Mouse (Mus musculus): ENCODE results near the gene Sema4f.

Gene Sema4f

DNA sequence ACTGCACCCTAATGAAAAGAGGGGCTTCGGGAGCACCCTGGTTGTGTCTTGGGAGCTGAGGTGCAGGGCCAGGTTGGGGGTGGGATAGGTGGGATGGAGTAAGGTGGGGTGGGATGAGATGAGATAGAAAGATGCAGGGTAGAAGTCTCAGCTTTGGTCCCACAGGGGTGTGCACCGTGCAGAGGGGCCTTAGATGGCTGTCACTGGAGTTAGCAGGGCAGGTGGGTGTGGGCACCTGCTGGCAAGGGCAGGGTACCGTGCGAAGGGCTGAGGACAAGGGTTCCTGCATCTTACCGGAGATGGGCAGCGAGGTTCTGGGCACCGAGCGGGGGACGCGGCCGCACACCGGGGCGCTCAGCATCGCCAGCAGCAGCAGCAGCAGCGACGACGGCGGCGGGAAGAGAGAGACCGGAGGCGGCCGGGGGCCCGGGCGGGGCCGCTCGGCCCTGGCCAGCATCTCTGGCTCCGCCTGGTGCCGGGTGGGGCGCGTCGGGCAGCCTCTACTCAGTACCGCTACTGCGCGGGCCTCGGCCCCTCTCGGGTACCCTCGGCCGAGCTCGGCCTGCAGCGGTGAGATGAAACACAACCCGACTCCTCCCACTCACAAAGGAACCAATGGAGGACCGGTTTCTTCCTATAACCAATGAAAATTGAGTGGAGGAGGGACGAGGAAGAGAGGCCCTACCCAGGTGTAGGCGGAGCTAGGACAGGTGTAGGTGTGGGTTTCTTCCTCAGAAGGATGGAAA, at the start of gene Sema4f:
TSS of gene Sema4f (minus strand) at position 603 of the 746 bp plus-strand sequence.
- peak; percentile 44 for DNase-seq (ENCODE audit: low read depth, low spot score)

DNA sequence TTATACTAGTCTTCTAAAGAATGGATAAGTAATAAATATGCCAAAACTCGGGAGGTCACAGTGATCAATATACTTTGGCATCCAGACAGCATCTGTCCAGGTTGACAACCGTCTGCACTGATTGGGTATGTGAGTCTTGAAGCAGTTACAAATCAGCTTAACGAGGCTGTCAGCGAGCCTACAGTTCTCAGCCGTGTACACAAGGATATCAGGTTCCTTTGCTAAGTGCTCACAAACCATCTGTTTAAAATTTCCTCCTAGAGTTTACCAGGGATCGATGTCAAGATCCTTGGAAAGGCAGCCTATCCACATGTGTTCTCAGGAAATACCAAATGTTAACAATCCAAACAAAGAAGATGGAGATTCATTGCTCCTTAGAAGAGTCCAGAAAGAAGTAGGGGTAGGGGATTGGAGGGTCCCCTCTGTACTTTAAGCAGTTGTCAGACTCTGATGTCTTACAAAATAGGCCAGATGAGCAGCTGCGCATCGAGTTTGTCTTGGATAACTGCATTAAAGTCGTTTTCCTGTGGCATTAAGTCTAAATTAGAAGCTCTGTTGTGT, 47.9 kb upstream of the Sema4f start:
- DNase-seq (ENCODE audit: low read depth, low spot score), result no peak

DNA sequence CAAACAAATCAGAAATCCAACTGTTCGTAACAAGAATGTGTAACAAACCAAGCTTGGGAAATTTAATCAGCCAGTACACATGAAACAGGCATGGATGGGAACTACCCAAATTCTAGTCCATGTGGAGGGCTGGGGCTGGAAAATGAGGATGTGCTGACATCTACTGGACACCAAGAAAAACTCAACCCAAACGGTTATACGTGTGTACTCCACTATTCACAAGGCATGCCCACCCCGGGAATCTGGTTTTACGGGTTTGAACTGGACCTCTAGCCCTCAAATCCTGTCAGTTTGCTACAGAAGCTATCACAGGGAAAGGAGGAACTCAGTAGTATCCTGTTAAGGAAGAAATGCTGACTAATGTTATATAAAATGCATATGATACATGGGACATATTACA, 31.5 kb upstream of the Sema4f start:
- DNase-seq (ENCODE audit: low read depth, low spot score), result peak; percentile 40

DNA sequence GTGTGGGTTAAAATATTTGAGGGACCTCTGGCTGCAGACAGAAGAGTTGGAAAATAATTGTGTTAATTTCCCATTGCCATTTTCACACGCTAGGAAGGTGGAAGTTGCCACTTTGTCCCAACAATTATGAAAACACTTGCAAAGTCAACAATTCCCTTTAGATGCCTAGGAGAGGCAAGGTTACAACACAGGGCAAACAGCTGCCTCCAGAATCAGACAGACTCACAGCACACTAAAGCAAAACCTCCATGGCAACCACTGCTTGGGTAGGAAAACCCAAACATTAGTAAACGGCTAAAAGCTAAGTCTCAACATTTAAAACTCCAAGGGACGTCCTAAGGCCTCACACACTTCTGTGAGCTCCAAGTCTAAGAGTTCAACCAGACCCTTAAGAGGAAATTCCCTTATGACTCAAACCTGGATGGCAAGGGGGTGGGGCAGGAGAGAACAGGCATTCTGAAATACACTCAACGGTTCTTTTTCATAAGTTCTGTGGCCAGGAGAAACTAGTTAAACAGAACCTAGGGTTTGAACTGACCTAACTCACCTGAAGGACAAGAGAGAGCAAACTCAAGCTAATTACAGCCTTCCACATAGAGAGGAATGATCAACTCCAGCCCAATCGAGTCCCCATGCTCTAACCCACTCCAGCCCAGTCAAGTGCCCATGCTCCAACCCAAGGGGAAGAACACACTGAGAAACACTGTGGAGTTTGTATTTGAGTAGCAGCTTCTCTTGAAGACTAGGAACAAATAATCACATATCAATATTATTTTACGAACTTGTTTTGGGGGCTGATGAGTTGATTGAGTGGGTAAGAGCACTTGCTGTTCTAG, 29.9 kb upstream of the Sema4f start:
- DNase-seq (ENCODE audit: low read depth, low spot score), result no peak

DNA sequence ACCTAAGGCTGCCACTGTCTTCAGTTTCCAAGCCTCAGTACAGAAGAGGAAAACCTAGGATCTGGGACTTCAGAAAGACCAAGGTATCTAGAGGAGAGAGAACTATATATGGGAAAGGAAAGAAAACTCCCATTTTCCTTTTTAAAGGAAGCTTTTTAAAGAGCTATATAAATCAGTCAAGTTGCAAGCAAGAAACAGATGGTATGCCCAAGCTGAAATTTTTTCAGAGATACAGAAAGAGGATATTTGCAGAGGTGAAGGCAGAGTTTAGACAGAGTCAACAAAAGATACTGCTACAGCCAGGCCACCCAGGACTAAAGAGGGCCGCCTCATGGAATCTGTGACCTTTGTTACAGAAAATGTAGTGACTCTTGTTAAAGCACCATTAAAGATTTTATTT, 22.1 kb upstream of the Sema4f start:
- no peak for DNase-seq (ENCODE audit: low read depth, low spot score)

DNA sequence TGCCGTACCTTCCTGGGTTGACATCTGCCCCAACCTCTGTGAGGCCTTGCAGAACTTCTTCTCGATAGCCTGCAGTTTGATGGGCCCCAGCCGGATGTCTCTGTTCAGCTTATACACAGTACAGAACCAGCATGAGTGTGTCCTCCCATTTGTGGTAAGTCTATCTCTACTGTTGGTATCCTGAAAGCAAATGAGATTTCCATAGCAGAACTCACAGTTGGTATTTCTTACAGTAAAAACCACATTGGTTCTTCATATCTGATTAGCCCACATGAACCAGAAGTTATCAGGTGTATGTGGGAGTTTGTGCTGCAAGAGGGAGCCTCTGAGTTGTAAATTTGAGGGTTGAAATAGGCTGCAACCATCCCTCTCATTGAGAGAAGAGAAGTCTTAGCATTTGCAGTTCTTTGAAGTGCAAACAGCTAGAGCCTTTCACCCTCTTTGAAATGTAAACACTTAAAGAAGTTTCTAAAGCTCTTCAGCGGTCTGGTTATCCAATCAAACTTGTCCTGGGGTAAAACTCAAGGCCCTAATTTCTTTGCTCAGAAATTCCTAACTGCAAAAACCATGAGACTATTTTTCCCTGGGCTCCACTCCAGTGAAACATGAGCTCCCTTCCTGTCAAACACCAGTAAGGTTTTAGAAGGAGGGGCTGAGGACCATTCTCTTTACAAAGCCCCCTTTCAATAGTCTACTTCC, 17.1 kb upstream of the Sema4f start:
- DNase-seq (ENCODE audit: low read depth, low spot score), result no peak

DNA sequence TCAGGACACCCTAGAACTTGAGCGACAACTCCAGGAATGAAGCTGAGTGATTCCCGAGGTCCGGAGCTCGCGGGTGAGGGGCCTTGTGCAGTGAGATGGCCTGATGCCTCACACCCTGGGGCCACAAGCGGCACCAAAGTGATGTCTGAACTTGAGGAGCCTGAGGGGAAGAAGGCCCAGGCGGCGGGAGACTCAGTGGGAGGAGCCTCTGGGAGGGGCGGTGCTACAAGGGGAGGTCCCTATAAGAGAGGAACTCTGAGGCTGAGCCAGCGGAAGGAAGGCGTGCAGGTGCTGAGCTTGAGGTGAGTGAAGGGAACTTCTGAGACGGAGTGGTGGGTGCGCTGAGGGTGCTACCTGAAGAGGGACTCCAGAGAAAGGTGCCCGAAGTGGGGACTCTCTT, 7.1 kb upstream of the Sema4f start, which contains the start of gene M1ap:
TSS of gene M1ap (plus strand) at position 252 of the 400 bp plus-strand sequence.
- DNase-seq (ENCODE audit: low read depth, low spot score), result no peak

DNA sequence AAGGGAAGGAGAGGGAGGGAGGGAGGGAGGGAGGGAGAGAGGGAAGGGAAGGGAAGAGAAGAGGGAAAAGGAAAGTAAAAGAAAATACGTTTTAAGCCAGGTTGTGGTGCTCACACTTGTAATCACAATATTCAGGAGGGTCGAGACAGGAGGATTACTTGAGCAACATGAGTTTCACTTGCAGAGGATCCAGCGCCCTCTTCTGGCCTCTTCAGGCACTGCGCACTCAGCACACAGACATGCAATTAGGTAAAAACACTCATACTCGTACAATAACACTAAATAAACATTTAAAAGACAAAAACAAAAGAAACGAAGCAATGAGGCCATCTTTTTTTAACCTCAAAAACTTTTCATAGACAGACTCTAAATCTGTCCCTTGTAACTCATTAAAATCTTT, 6.2 kb upstream of the Sema4f start:
- peak; percentile 6 for DNase-seq (ENCODE audit: low read depth, low spot score)

DNA sequence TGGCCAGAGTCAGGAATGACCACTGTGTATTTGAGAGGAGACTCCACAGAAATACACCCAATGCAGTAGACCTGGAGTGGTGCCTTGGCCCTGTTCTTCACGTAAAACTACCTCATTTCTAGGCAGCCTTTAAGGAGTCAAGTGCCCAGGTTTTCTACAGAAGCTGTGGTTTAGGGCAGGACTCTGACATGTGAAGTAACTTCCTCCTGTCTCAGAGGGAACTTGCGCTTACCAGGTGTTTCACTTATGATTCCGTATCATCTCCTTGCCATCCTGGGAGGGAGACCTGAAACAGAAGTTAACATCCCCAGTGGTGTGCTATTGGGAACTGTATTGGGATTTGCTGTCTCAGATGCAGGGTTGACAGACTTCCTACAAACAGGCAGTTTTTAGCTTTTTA, 1.2 kb upstream of the Sema4f start:
- no peak for DNase-seq (ENCODE audit: low read depth, low spot score)

DNA sequence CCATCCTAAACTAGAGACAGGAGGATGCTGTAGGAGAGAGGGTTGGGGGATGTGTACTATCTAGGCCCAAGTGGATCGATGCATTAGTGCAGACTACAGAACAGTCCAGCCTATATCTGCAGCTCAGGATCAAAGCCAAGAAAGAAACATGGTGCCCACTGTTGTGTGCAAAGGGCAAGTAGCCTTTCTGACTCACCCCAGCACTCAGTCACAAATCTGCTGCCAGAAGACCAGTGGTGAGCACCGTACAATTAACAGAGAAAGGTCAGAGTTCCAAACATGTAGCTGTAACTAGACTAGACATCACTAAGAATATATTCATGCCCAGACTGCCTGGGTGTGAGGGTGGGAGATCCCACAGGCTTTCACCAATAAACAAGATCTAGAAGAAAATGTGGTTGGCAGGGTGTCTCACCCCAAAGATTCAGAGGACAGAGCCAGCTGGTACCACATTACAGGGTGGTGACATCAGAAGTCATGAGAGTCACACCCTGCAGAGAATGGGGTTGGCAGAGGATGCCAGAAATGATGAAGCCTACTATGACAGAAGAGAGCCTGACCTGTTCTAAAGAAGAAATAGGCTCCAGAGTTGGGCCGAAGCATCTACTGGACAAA, 4.8 kb downstream of the Sema4f start:
- no peak for DNase-seq (ENCODE audit: low read depth, low spot score)

DNA sequence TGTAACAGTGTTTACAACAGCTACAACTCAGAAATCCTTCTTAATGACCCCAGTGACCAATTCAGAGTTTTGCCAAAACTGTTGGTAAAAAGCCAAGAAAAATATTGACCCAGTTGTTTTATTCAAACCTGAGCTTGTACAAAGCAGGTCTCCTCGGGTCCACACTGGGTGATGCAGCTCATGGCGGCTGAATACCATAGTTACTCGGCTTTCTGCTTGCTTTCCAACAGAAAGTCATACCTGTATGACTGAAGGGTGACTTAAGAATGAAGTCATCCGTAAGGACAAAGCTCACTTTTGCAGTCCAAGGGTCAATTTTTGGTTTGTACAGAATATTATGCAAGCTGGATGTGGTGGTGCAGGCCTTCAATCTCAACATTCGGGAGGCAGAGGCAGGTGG, 12.0 kb downstream of the Sema4f start:
- no peak for DNase-seq (ENCODE audit: low read depth, low spot score)

DNA sequence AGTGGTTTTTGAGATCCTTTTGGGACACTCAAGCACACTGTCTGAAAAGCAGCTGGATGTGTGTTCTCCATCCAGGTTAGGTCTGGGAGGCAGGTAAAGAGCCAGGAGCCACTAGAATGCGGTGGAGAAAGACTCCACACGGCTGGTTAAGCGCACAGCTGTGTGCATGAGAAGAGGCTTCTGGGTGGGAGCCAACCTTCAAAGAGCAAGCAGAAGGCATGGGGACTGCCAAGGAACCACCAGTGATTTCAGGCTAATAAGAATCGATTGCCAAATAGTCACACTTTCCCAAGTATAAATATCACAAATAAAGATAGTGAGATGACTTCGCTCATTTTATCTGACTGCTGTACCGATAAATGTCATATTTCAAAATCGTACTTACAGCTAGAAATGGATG, 13.0 kb downstream of the Sema4f start:
- no peak for DNase-seq (ENCODE audit: low read depth, low spot score)

DNA sequence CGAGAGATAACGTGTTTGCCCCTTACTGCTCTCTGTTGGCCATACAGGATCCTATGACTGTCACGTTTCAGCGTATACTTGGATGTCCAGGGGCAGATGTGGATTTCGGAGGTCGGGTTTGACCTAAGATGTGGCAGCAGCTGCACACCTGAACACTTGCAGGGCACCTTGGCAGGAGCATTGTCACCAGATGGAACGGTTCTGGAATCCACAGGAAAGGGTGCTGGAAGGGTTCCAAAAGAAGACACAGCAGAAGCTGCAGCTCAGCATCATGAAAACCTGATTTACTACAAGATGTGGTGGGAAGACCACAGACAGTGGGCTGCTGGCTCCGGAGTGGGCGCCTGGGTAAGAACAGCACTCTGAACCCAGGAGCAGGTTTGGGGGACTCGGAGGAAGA, 13.5 kb downstream of the Sema4f start:
- no peak for DNase-seq (ENCODE audit: low read depth, low spot score)

DNA sequence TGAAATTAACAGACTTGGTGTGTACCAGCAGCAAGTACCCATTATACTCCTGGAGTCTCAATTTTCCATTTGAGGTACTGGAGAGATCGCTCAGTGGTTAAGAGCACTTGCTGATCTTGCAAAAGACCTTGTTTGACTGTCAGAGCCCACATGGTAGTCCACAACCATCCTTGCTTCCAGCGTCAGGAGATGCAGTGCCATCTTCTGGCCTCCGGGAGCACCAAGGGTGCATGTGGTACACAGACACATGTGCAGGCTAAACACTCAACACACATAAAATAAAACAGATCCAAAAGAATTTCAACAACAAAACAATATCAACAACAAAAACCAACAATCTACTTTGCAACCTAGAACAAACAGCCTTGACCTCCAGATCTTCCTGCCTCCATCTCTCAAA, 14.6 kb downstream of the Sema4f start:
- DNase-seq (ENCODE audit: low read depth, low spot score), result no peak

DNA sequence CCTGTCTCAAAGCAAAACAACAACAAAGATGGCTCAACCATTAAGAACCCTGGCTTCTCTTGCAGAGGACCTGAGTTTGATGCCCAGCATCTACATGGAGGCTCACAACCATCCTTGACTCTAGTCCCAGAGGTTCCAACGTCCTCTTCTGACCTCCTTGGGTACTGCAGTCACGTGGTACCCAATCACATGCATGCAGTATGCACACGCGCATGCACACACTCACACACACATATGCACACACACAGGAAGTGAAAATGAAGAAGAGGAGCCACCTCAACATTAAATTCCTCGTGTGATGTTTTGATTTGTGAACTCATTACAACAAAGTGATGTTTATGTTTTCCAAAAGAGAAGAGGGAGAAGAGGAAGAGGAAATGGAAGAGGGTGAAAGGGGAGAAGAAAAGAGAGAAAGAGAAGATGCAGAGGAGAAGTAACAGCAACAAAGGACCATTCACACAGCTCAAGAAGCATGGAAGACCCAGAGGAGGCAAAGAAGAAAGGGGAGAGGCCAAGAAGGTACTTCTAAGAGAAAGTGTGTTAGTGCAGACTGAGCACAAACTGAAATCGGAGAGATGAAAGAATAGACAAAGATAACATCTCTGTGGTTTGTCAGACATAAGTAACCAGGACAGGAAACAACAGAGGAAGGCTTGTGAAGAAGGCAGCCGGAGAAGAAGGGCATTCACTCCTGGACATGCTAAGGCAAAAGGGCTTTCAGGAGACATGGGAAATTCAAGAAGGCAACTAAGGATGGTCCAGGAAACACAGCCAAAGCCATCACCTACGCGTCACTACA, 17.9 kb downstream of the Sema4f start:
- no peak for DNase-seq (ENCODE audit: low read depth, low spot score)

DNA sequence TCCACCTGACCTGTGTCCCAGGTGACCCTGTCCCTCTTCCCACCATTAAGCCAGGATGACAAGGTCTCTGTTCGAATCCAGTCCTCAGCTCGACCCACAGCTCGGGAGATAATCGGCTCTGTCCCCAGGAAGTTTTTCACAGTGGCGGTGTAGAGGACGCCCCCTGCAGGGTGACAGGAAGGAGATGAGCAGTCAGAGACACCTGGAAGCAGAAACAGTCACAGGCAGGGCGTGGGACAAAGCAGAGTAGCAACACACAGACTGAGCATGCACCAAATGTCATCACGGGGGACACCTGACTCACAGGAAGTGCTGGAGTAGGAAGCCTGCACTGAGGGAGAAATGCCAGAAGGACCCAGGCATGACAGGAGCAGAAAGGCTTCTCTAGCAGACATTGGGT, 20.0 kb downstream of the Sema4f start:
- no peak for DNase-seq (ENCODE audit: low read depth, low spot score)

DNA sequence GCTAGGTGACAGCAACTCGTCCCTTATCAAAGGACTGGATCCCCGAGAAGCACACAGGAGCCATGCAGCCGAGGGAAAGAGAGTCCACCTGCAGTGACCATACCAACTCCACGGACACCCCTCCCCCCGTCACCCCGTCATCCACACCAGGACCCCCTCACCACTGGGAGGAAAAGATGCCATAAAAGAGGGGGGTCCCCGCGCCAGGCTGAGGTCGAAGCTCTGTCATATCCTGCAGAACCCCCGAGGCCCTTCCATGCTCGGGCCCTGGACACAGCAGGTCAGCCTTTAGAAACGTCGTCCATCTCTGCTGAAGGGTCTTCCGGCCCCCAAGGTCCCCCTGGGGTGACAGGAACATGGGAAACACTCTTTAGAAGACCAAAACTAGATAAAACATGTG, 21.2 kb downstream of the Sema4f start:
- DNase-seq (ENCODE audit: low read depth, low spot score), result no peak

DNA sequence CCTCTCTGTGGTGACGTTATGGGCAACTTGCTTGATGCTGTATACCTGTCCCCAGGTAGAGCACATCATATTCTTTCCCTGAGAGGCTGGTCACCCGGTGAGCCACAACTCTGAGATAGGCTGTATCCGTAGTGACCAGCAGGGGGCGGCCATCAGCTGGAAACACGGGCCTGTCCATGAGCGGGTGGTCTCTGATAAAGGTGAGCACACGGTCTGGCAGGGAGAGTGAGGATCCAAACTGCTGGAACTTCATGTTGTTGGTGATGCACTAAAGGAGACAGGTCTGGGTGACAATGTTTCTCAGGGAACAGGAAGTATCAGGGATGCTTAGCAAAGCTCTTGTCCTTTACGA, 21.8 kb downstream of the Sema4f start:
- DNase-seq (ENCODE audit: low read depth, low spot score), result no peak

DNA sequence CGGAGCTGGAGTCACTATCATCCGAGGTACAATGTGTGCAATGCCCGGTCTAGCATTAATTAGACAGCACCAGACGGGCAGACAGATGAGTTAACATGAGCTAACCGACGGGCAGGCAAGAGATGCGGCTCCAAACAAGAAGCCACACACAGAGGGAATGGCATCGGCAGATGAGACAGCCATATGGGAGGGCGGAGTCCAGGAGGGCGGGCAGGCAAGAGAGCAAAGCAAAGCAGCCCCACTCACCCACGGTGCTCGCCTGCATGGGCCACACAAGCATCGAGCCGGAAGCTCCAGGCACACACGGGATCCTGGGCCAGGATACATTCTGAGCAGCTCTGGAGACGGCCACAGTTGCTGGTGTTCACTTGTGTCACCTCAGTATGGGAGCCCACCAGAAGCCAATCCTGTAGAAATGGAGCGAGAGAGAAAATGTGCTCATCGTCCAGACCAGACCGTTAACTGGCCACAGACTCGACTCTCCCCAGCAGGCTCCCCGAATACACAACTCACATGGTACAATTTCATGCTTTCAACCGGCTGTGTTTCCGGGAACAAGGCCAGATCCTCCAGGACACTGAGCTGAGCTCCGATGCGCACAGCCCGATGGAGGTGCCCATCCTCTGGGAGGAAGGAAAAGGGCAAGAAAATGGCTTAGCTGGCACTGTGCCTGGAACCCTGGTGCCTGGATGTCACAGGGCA, 22.3 kb downstream of the Sema4f start:
- no peak for DNase-seq (ENCODE audit: low read depth, low spot score)

DNA sequence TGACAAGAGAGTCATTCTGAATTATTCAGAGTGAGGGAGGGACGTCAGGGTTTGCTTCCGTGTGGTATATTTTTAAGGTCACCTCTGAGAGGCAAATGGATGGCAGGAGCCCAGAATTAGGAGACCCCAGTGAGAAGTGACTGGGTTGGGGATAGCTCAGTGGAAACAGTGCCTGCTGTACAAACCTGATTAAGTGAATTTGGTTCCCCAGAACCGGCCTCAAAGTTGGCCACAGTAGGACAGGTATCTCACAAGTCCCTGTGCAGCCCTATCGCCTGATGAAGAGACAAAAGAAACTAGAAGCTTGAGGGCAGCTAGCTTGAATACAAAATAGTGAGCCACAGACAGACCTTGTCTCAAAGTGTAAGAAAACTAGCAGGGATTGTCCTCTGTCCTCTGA, 23.1 kb downstream of the Sema4f start:
- DNase-seq (ENCODE audit: low read depth, low spot score), result no peak
